Mouse (Mus musculus) testis, adult 2 months (tissue): Measurements from ENCODE around the gene Tns1. TPM values are rescaled to one million over a fixed set of nuclear protein-coding genes. Genes with fewer than 3 reads are reported as not detected.

Source experiments
- H3K27ac ChIP-seq: fragments of 200-500 bp; 2 replicates; pipeline ENCODE4 v1.5.1; 2012; ENCODE audit warnings: low read depth, low read length; ENCODE audit not compliant: control insufficient read depth, insufficient read depth
- H3K27me3 ChIP-seq: fragments of 200-500 bp; 2 replicates; pipeline ENCODE4 v1.6.1; 2012; ENCODE audit warnings: mild to moderate bottlenecking, low read length, moderate library complexity; ENCODE audit not compliant: control insufficient read depth, insufficient read depth
- H3K36me3 ChIP-seq: fragments of 200-500 bp; 2 replicates; pipeline ENCODE4 v1.6.1; 2012; ENCODE audit warnings: mild to moderate bottlenecking, low read length; ENCODE audit not compliant: control insufficient read depth, insufficient read depth
- H3K4me1 ChIP-seq: fragments of 200-500 bp; 2 replicates; pipeline ENCODE4 v1.6.1; 2012; ENCODE audit warnings: low read length; ENCODE audit not compliant: control insufficient read depth, insufficient read depth
- H3K4me3 ChIP-seq: fragments of 200-500 bp; 2 replicates; pipeline ENCODE4 v1.5.1; 2012; ENCODE audit warnings: low read depth, mild to moderate bottlenecking, low read length, moderate library complexity, mixed read lengths; ENCODE audit not compliant: control insufficient read depth
- CTCF ChIP-seq: fragments of 200-500 bp; IDR thresholded peaks from 2 replicates; pipeline ENCODE4 v1.5.1; 2012; ENCODE audit warnings: low read depth, mild to moderate bottlenecking, inconsistent platforms, low read length, moderate library complexity; ENCODE audit not compliant: control insufficient read depth, insufficient read depth, insufficient replicate concordance
- POLR2A ChIP-seq: fragments of 200-500 bp; IDR thresholded peaks from 2 replicates; pipeline ENCODE4 v1.6.1; 2012; ENCODE audit warnings: low read depth, mild to moderate bottlenecking, inconsistent platforms, low read length, moderate library complexity; ENCODE audit not compliant: control insufficient read depth
- polyA plus RNA-seq: library from polyadenylated mRNA; depleted of rRNA; stranded (reverse); fragments of >200 nt; gene quantifications from 2 replicates; pipeline ENCODE4 v1.2.3, GENCODE M21; 2012

Gene Tns1
- polyA plus RNA-seq, 1 experiment, result 422 TPM

GRCm38 (mm10) chr1:73959344-73959743 is 164.9 kb downstream of the Tns1 start:
- no peak overlapping the region for H3K4me3 ChIP-seq
- H3K4me1 ChIP-seq, result peaks cover 11% of the 10 kb centered on the region
- TF ChIP-seq POLR2A (no peak), CTCF (no peak)
- no peaks in the 10 kb centered on the region for H3K36me3 ChIP-seq
- no peak overlapping the region for H3K27ac ChIP-seq
- no peaks in the 10 kb centered on the region for H3K27me3 ChIP-seq

DNA sequence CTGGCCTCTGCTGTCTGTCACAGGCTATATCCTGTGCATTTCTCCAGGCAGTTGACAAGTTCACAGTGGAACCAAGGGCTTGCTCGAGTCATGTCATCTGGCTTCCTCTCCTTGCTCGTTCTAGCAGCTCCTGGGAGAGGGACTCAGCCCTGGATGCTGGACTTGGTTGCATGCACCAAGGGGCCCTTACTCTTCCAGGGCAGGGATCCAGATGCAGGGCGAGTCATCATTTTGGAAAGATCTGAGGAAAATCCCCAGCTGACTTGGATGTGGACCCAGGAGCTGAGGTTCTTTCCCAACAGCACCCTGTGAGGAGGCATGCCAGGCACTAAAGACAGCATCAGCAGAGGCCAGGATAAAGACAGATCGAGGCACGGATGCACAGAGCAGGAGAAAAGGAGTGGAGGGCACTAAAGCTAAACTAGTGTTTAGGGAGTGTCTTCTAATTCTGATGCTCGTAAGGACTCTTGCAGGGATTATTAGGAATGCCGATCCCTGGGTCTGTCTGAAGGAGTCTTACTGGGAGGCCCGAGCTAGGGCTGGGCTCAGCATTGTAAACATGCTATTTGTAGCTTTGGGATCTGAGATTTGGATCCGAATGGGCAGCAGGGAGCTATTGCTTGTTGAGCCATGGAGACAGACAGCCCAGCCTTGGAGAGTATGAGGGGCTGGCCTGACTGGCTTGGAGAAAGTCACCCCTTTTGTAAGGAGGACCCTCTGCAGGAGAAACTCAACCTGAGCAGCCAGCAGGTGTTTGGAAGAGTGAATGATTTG is 165.9 kb downstream of the Tns1 start:
- Histone ChIP-seq H3K27ac (no peak overlapping the region), H3K27me3 (no peaks in the 10 kb centered on the region), H3K4me1 (peaks cover 6% of the 10 kb centered on the region), H3K4me3 (no peak overlapping the region), H3K36me3 (no peaks in the 10 kb centered on the region)
- TF ChIP-seq POLR2A, result no peak
- no peak for TF ChIP-seq CTCF

GRCm38 (mm10) chr1:73957428-73957827 is 166.8 kb downstream of the Tns1 start:
- no peaks in the 10 kb centered on the region; the same call in 1 of the 2 replicates for H3K4me1 ChIP-seq
- H3K27me3 ChIP-seq, result no peaks in the 10 kb centered on the region

GRCm38 (mm10) chr1:73956320-73956719 is 167.9 kb downstream of the Tns1 start:
- Histone ChIP-seq H3K36me3 (no peaks in the 10 kb centered on the region), H3K27ac (no peak overlapping the region), H3K27me3 (no peaks in the 10 kb centered on the region), H3K4me1 (no peaks in the 10 kb centered on the region; the same call in 1 of the 2 replicates), H3K4me3 (no peak overlapping the region)
- TF ChIP-seq POLR2A (no peak), CTCF (no peak)

More at GRCm38 (mm10) chr1:73957428-73957827, 166.8 kb downstream of the Tns1 start:
- no peak overlapping the region for H3K4me3 ChIP-seq
- no peaks in the 10 kb centered on the region for H3K36me3 ChIP-seq
- no peak for TF ChIP-seq CTCF
- no peak for TF ChIP-seq POLR2A
- H3K27ac ChIP-seq, result no peak overlapping the region

DNA sequence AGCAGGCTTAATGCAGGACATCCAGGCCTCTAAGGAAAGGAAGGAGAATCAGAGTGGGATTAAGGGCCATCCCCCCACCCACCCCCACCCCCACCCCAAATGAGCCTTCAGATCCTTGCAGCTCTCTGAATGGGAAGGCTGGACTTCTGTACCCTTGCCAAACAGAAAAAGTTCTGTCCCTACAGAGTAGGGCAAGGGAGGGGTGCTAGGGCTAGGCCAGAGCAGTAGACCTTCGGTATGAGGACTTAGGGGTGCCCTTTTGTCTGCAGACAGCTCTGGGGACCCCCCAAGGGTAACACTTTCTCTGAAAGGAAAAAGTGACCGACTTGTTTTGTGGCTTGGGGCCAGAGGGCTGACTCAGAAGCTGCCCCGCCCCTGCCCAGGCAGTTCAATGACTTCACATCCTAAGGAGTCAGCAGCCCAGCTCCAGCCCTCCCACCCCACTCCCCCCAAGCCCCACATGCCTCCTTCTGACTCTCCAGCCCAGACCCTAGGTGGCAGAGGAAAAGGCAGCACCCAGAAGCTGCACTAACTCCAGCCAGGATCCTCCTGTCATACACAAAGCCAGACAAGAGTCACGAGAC is 168.9 kb downstream of the Tns1 start:
- Histone ChIP-seq H3K27me3 (no peaks in the 10 kb centered on the region), H3K36me3 (no peaks in the 10 kb centered on the region), H3K4me3 (no peak overlapping the region), H3K4me1 (no peaks in the 10 kb centered on the region; the same call in 1 of the 2 replicates), H3K27ac (no peak overlapping the region)
- TF ChIP-seq CTCF (no peak), POLR2A (no peak)

DNA sequence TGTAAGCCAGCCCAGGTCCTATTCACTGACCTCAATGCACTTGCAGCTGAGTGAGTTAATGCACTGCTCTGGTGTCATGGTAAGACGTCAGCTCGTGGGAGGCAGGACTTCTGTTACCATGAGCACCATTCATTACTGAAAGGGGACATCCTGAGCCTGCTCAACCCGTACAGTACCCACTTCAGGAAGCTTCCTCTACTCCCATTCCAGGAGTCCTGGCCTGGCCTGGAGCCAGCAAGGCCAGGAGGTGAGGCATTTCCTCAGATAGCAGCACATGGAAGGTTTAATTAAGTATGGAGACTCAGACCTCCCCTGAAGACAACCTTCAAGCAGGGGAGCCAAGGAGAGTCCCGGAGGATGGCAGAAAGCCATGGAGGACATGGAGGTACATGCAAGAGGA is 169.6 kb downstream of the Tns1 start:
- Histone ChIP-seq H3K4me1 (no peaks in the 10 kb centered on the region; the same call in 1 of the 2 replicates), H3K27me3 (no peaks in the 10 kb centered on the region), H3K36me3 (no peaks in the 10 kb centered on the region), H3K4me3 (no peak overlapping the region), H3K27ac (no peak overlapping the region)
- no peak for TF ChIP-seq CTCF
- no peak for TF ChIP-seq POLR2A

DNA sequence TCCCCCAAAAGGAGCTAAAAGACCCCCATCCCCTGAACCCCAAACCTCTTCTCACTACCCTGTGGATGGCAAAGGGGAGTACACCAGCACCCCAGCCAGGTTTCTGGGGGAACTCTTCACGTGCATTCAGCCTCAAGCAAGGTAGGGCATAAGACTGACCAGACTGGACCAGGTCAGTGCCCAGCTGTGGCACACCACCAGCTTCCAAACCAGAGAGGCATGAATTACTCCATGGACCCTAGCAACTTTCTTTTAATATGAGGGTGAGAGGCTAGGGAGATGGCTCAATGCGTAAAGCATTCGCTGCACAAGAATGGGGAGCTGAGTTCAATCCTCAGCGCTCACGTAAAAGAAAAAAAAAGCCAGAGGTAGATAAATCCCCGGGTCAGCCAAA is 170.2 kb downstream of the Tns1 start:
- H3K27me3 ChIP-seq, result no peaks in the 10 kb centered on the region
- TF ChIP-seq CTCF (no peak), POLR2A (no peak)
- no peak overlapping the region for H3K4me3 ChIP-seq
- H3K36me3 ChIP-seq, result no peaks in the 10 kb centered on the region
- H3K27ac ChIP-seq, result no peak overlapping the region
- H3K4me1 ChIP-seq, result no peaks in the 10 kb centered on the region; the same call in 1 of the 2 replicates
